Mouse (Mus musculus): ENCODE data around the gene Selenov. TPM values are rescaled to one million over a fixed set of nuclear protein-coding genes. Genes with fewer than 3 reads are reported as not detected.
"Not testable (repeated sequence)": the region's sequence is repeated elsewhere in the genome, so short reads cannot be mapped to it uniquely, and the experiment has no call there.

Gene Selenov
- total RNA-seq, 2 experiments from 2014 or later = not detected

GRCm38 (mm10) chr7:28248957-28249356 is 42.0 kb downstream of the Selenov start:
- intact Hi-C loops (cut with DNase I) = no loop called here
- no peak for TF ChIP-seq CTCF (IDR thresholded peaks at IDR 0.05)
- H3K27ac ChIP-seq = no peak overlapping the region
- no peak for DNase-seq
- H3K4me3 ChIP-seq = no peak overlapping the region

- H3K27ac ChIP-seq; intact Hi-C loops (cut with DNase I); DNase-seq; H3K4me3 ChIP-seq: not testable (repeated sequence)
Measured at GRCm38 (mm10) chr7:28243943-28244342, 47.0 kb downstream of the Selenov start.

Other genes starting within 250 kb of the Selenov start
- gene Psmc4, start 241.1 kb downstream of the Selenov start, total RNA-seq (2021) = 100 to 1,000 TPM; 100 to 102 TPM
- gene Fcgbp, start 219.9 kb downstream of the Selenov start, total RNA-seq (2021) = not detected
- gene 9530053A07Rik, start 161.7 kb downstream of the Selenov start, total RNA-seq (2021) = not detected
- gene Fbl, start 121.5 kb downstream of the Selenov start, total RNA-seq (2021) = 10 to 100 TPM; 21.2 to 28.9 TPM
- 10 to 100 TPM; 65.3 to 78.6 TPM for gene Dyrk1b, start 111.7 kb downstream of the Selenov start, total RNA-seq (2021)
- gene Eid2, start 23.3 kb downstream of the Selenov start, total RNA-seq (2021) = 1 to 10 TPM; 6.4 to 6.8 TPM
- gene Eid2b, start 13.4 kb downstream of the Selenov start, total RNA-seq (2021) = 1 to 10 TPM; 5.0 to 7.8 TPM
- gene Dll3, start 11.1 kb upstream of the Selenov start, total RNA-seq (2021) = not detected
- gene Timm50, start 20.9 kb upstream of the Selenov start, total RNA-seq (2021) = 10 to 100 TPM; 38.2 to 49.3 TPM
- gene Supt5, start 47.6 kb upstream of the Selenov start, total RNA-seq (2021) = 10 to 100 TPM; 57.9 to 68.6 TPM
- 100 to 1,000 TPM; 373 to 449 TPM for gene Rps16, start 59.5 kb upstream of the Selenov start, total RNA-seq (2021)
- 1 to 10 TPM; 4.0 to 7.5 TPM for gene Plekhg2, start 81.4 kb upstream of the Selenov start, total RNA-seq (2021)
- 10 to 100 TPM; 10.0 to 36.7 TPM for gene Zfp36, start 89.1 kb upstream of the Selenov start, total RNA-seq (2021)
- gene Med29, start 101.5 kb upstream of the Selenov start, total RNA-seq (2021) = 10 to 100 TPM; 22.1 to 28.3 TPM
- gene Paf1, start 101.8 kb upstream of the Selenov start, total RNA-seq (2021) = 10 to 100 TPM; 31.0 to 35.0 TPM
- 1 to 10 TPM; 2.1 to 2.4 TPM for gene Gmfg, start 146.3 kb upstream of the Selenov start, total RNA-seq (2021)
- under 1 TPM; 0.14 to 0.18 TPM for gene Lrfn1, start 160.8 kb upstream of the Selenov start, total RNA-seq (2021)
- gene Ifnl2, start 219.3 kb upstream of the Selenov start, total RNA-seq (2021) = not detected
- gene Ifnl3, start 231.7 kb upstream of the Selenov start, total RNA-seq (2021) = not detected
- not detected for gene Sycn, start 249.7 kb upstream of the Selenov start, total RNA-seq (2021)

Measured in gastrocnemius, adult 2 months (tissue).